Mouse (Mus musculus): ENCODE results near the gene Cbl. TPM values are rescaled to one million over a fixed set of nuclear protein-coding genes. Genes with fewer than 3 reads are reported as not detected.

Cbl gene
- polyA plus RNA-seq, 1 experiment from 2014 or later: 21.7 TPM

GRCm38 (mm10) chr9:44236601-44237000 is 2.8 kb upstream of the Cbl start:
- 60% methylated on average over 4 of the region's 4 CpGs for WGBS
- H3K4me1 ChIP-seq (ENCODE audit: control insufficient read depth, insufficient read depth, low read length): peaks cover 17% of the 10 kb centered on the region
- no peak overlapping the region for H3K9ac ChIP-seq (ENCODE audit: low read depth, low read length)
- H3K27ac ChIP-seq (ENCODE audit: low read length): no peak overlapping the region
- no peak for ATAC-seq
- H3K27me3 ChIP-seq (ENCODE audit: control insufficient read depth, insufficient read depth, low read depth, low read length): no peaks in the 10 kb centered on the region
- H3K9me3 ChIP-seq (replicated peaks; ENCODE audit: control insufficient read depth, low read length, poor library complexity, severe bottlenecking): no peaks in the 10 kb centered on the region
- no peaks in the 10 kb centered on the region for H3K36me3 ChIP-seq (ENCODE audit: control insufficient read depth, insufficient read depth, low read length)
- H3K4me2 ChIP-seq (ENCODE audit: low read length): no peak overlapping the region
- no peak overlapping the region for H3K4me3 ChIP-seq (ENCODE audit: low read depth, low read length)

- H3K36me3 ChIP-seq (ENCODE audit: control insufficient read depth, insufficient read depth, low read length): no peaks in the 10 kb centered on the region
- no peaks in the 10 kb centered on the region for H3K27me3 ChIP-seq (ENCODE audit: control insufficient read depth, insufficient read depth, low read depth, low read length)
- peaks cover 29% of the 10 kb centered on the region for H3K4me1 ChIP-seq (ENCODE audit: control insufficient read depth, insufficient read depth, low read length)
- no peaks in the 10 kb centered on the region for H3K9me3 ChIP-seq (replicated peaks; ENCODE audit: control insufficient read depth, low read length, poor library complexity, severe bottlenecking)
- peak overlapping the region; percentile 54 for H3K4me2 ChIP-seq (ENCODE audit: low read length)
- peak overlapping the region; percentile 88 for H3K4me3 ChIP-seq (ENCODE audit: low read depth, low read length)
- peak overlapping the region; percentile 47 for H3K9ac ChIP-seq (ENCODE audit: low read depth, low read length)
- peak; percentile 40; the same call in 1 of the 2 replicates for ATAC-seq
- WGBS: 28% methylated on average over 19 of the region's 19 CpGs
- peak overlapping the region; percentile 70 for H3K27ac ChIP-seq (ENCODE audit: low read length)
Observed at GRCm38 (mm10) chr9:44234479-44235427, 904 bp upstream of the Cbl start.

- Histone ChIP-seq H3K9me3 (replicated peaks; ENCODE audit: control insufficient read depth, low read length, poor library complexity, severe bottlenecking) (no peaks in the 10 kb centered on the region), H3K9ac (ENCODE audit: low read depth, low read length) (peak overlapping the region; percentile 94), H3K36me3 (ENCODE audit: control insufficient read depth, insufficient read depth, low read length) (peaks cover 1% of the 10 kb centered on the region; the same call in 1 of the 2 replicates), H3K4me1 (ENCODE audit: control insufficient read depth, insufficient read depth, low read length) (peaks cover 29% of the 10 kb centered on the region), H3K4me2 (ENCODE audit: low read length) (peak overlapping the region; percentile 72), H3K27me3 (ENCODE audit: control insufficient read depth, insufficient read depth, low read depth, low read length) (no peaks in the 10 kb centered on the region), H3K27ac (ENCODE audit: low read length) (peak overlapping the region; percentile 97), H3K4me3 (ENCODE audit: low read depth, low read length) (peak overlapping the region; percentile 88)
- under 1% methylated on average over 34 of the region's 40 CpGs for WGBS
- peak; percentile 88 for ATAC-seq
Observed at GRCm38 (mm10) chr9:44233021-44233801, 638 bp downstream of the Cbl start.

GRCm38 (mm10) chr9:44231609-44232008 is 2.2 kb downstream of the Cbl start:
- no peak overlapping the region; the same call in 1 of the 2 replicates for H3K4me3 ChIP-seq (ENCODE audit: low read depth, low read length)
- peaks cover 29% of the 10 kb centered on the region for H3K4me1 ChIP-seq (ENCODE audit: control insufficient read depth, insufficient read depth, low read length)
- H3K27me3 ChIP-seq (ENCODE audit: control insufficient read depth, insufficient read depth, low read depth, low read length): no peaks in the 10 kb centered on the region
- peak overlapping the region; percentile 72 for H3K4me2 ChIP-seq (ENCODE audit: low read length)
- H3K27ac ChIP-seq (ENCODE audit: low read length): no peak overlapping the region
- H3K9ac ChIP-seq (ENCODE audit: low read depth, low read length): no peak overlapping the region
- no peaks in the 10 kb centered on the region for H3K9me3 ChIP-seq (replicated peaks; ENCODE audit: control insufficient read depth, low read length, poor library complexity, severe bottlenecking)
- peaks cover 4% of the 10 kb centered on the region; the same call in 1 of the 2 replicates for H3K36me3 ChIP-seq (ENCODE audit: control insufficient read depth, insufficient read depth, low read length)
- ATAC-seq: no peak

- peaks cover 4% of the 10 kb centered on the region; the same call in 1 of the 2 replicates for H3K36me3 ChIP-seq (ENCODE audit: control insufficient read depth, insufficient read depth, low read length)
- H3K4me2 ChIP-seq (ENCODE audit: low read length): no peak overlapping the region
- no peaks in the 10 kb centered on the region for H3K9me3 ChIP-seq (replicated peaks; ENCODE audit: control insufficient read depth, low read length, poor library complexity, severe bottlenecking)
- peaks cover 8% of the 10 kb centered on the region for H3K4me1 ChIP-seq (ENCODE audit: control insufficient read depth, insufficient read depth, low read length)
- no peak for ATAC-seq
- H3K9ac ChIP-seq (ENCODE audit: low read depth, low read length): 0 out of 2 replicates have a peak overlapping the region, but pooled peaks have one; percentile 11
- no peaks in the 10 kb centered on the region for H3K27me3 ChIP-seq (ENCODE audit: control insufficient read depth, insufficient read depth, low read depth, low read length)
- H3K4me3 ChIP-seq (ENCODE audit: low read depth, low read length): no peak overlapping the region
- whole genome bisulfite sequencing: 56% methylated on average over 6 of the region's 6 CpGs
- no peak overlapping the region for H3K27ac ChIP-seq (ENCODE audit: low read length)
Observed at GRCm38 (mm10) chr9:44225993-44226392, 7.9 kb downstream of the Cbl start.

GRCm38 (mm10) chr9:44213538-44213937 is 20.3 kb downstream of the Cbl start:
- Histone ChIP-seq H3K27me3 (ENCODE audit: control insufficient read depth, insufficient read depth, low read depth, low read length) (no peaks in the 10 kb centered on the region), H3K9ac (ENCODE audit: low read depth, low read length) (no peak overlapping the region), H3K4me2 (ENCODE audit: low read length) (no peak overlapping the region), H3K4me1 (ENCODE audit: control insufficient read depth, insufficient read depth, low read length) (peaks cover 3% of the 10 kb centered on the region; the same call in 1 of the 2 replicates), H3K36me3 (ENCODE audit: control insufficient read depth, insufficient read depth, low read length) (no peaks in the 10 kb centered on the region; the same call in 1 of the 2 replicates), H3K4me3 (ENCODE audit: low read depth, low read length) (no peak overlapping the region), H3K27ac (ENCODE audit: low read length) (no peak overlapping the region), H3K9me3 (replicated peaks; ENCODE audit: control insufficient read depth, low read length, poor library complexity, severe bottlenecking) (no peaks in the 10 kb centered on the region)
- 96% methylated on average over 14 of the region's 14 CpGs for WGBS
- no peak for ATAC-seq

GRCm38 (mm10) chr9:44212406-44212805 is 21.4 kb downstream of the Cbl start:
- Histone ChIP-seq H3K27me3 (ENCODE audit: control insufficient read depth, insufficient read depth, low read depth, low read length) (no peaks in the 10 kb centered on the region), H3K27ac (ENCODE audit: low read length) (no peak overlapping the region), H3K9ac (ENCODE audit: low read depth, low read length) (no peak overlapping the region), H3K4me1 (ENCODE audit: control insufficient read depth, insufficient read depth, low read length) (peaks cover 3% of the 10 kb centered on the region; the same call in 1 of the 2 replicates), H3K36me3 (ENCODE audit: control insufficient read depth, insufficient read depth, low read length) (no peaks in the 10 kb centered on the region; the same call in 1 of the 2 replicates), H3K4me3 (ENCODE audit: low read depth, low read length) (no peak overlapping the region), H3K9me3 (replicated peaks; ENCODE audit: control insufficient read depth, low read length, poor library complexity, severe bottlenecking) (no peaks in the 10 kb centered on the region), H3K4me2 (ENCODE audit: low read length) (no peak overlapping the region)
- WGBS: 93% methylated on average over 4 of the region's 4 CpGs
- ATAC-seq: no peak

GRCm38 (mm10) chr9:44209416-44209815 is 24.4 kb downstream of the Cbl start:
- no peak for ATAC-seq
- WGBS: 97% methylated on average over 4 of the region's 4 CpGs
- no peaks in the 10 kb centered on the region for H3K27me3 ChIP-seq (ENCODE audit: control insufficient read depth, insufficient read depth, low read depth, low read length)
- no peak overlapping the region for H3K27ac ChIP-seq (ENCODE audit: low read length)
- no peak overlapping the region for H3K9ac ChIP-seq (ENCODE audit: low read depth, low read length)
- no peaks in the 10 kb centered on the region; the same call in 1 of the 2 replicates for H3K36me3 ChIP-seq (ENCODE audit: control insufficient read depth, insufficient read depth, low read length)
- no peak overlapping the region for H3K4me3 ChIP-seq (ENCODE audit: low read depth, low read length)
- H3K4me2 ChIP-seq (ENCODE audit: low read length): no peak overlapping the region
- H3K9me3 ChIP-seq (replicated peaks; ENCODE audit: control insufficient read depth, low read length, poor library complexity, severe bottlenecking): no peaks in the 10 kb centered on the region
- peaks cover 3% of the 10 kb centered on the region; the same call in 1 of the 2 replicates for H3K4me1 ChIP-seq (ENCODE audit: control insufficient read depth, insufficient read depth, low read length)
